Mouse (Mus musculus) myocyte (in vitro differentiated cells): Measurements from ENCODE around the gene Sf3a1. TPM values are rescaled to one million over a fixed set of nuclear protein-coding genes. Genes with fewer than 3 reads are reported as not detected.

Experiments
- H3K27me3 ChIP-seq: one replicate; pipeline ENCODE4 v1.6.1; 2011; ENCODE audit not compliant: control insufficient read depth, insufficient read depth, insufficient read length
- H3K36me3 ChIP-seq: one replicate; pipeline ENCODE4 v1.6.1; 2011; ENCODE audit not compliant: control insufficient read depth, insufficient read depth
- H3K4me2 ChIP-seq: one replicate; pipeline ENCODE4 v1.6.1; 2011; ENCODE audit warnings: low read depth, control low read depth
- H3K4me3 ChIP-seq: one replicate; pipeline ENCODE4 v1.5.1; 2011; ENCODE audit warnings: mild to moderate bottlenecking, control low read depth, moderate library complexity
- H3K79me2 ChIP-seq: one replicate; pipeline ENCODE4 v1.6.1; 2011; ENCODE audit not compliant: control insufficient read depth, insufficient read depth
- H3ac ChIP-seq: one replicate; pipeline ENCODE4 v1.6.1; 2011; ENCODE audit not compliant: control insufficient read depth, insufficient read length
- CEBPB ChIP-seq: IDR thresholded peaks from 2 replicates; pipeline ENCODE4 v1.6.1; 2011; ENCODE audit warnings: mild to moderate bottlenecking, moderate library complexity; ENCODE audit not compliant: poor library complexity, insufficient read depth, severe bottlenecking
- E2F4 ChIP-seq: IDR thresholded peaks from one replicate; pipeline ENCODE4 v1.6.1; 2011; ENCODE audit warnings: mild to moderate bottlenecking, control low read depth, moderate library complexity; ENCODE audit not compliant: insufficient read depth
- MAX ChIP-seq: IDR thresholded peaks from one replicate; pipeline ENCODE4 v1.6.1; 2011; ENCODE audit warnings: low read depth, mild to moderate bottlenecking, control low read depth
- MYOD1 ChIP-seq, 3 experiments: IDR thresholded peaks; one replicate each; pipeline ENCODE4 v1.6.1; 2011; ENCODE audit warnings: control low read depth in 2 of 3, low read depth in 2 of 3, mild to moderate bottlenecking in 2 of 3, moderate library complexity in 1 of 3; ENCODE audit not compliant: insufficient read length in 2 of 3, control insufficient read depth in 1 of 3
- MYOG ChIP-seq, 3 experiments: IDR thresholded peaks; one replicate each; pipeline ENCODE4 v1.6.1; 2011; ENCODE audit warnings: control low read depth in 2 of 3, low read depth in 2 of 3, mild to moderate bottlenecking in 2 of 3; ENCODE audit not compliant: insufficient read length in 2 of 3, control insufficient read depth in 1 of 3, insufficient read depth in 1 of 3
- POLR2A ChIP-seq: IDR thresholded peaks from one replicate; pipeline ENCODE4 v1.6.1; 2011; ENCODE audit warnings: low read depth, mild to moderate bottlenecking, control low read depth, moderate library complexity; ENCODE audit not compliant: insufficient read length
- POLR2AphosphoS2 ChIP-seq: IDR thresholded peaks from one replicate; pipeline ENCODE4 v1.6.1; 2011; ENCODE audit warnings: low read depth, control low read depth; ENCODE audit not compliant: insufficient read length
- REST ChIP-seq: IDR thresholded peaks from one replicate; pipeline ENCODE4 v1.6.1; 2011; ENCODE audit warnings: mild to moderate bottlenecking, control low read depth, moderate library complexity; ENCODE audit not compliant: insufficient read depth, insufficient read length
- SRF ChIP-seq: IDR thresholded peaks from one replicate; pipeline ENCODE4 v1.6.1; 2011; ENCODE audit warnings: low read depth; ENCODE audit not compliant: control insufficient read depth, insufficient read length
- TCF12 ChIP-seq: IDR thresholded peaks from one replicate; pipeline ENCODE4 v1.6.1; 2011; ENCODE audit warnings: mild to moderate bottlenecking, control low read depth; ENCODE audit not compliant: poor library complexity, insufficient read depth, severe bottlenecking
- TCF3 ChIP-seq: IDR thresholded peaks from one replicate; pipeline ENCODE4 v1.6.1; 2011; ENCODE audit warnings: low read depth, control low read depth; ENCODE audit not compliant: insufficient read length
- USF1 ChIP-seq: IDR thresholded peaks from one replicate; pipeline ENCODE4 v1.6.1; 2011; ENCODE audit warnings: low read depth, mild to moderate bottlenecking, control low read depth, moderate library complexity
- polyA plus RNA-seq: library from polyadenylated mRNA; unstranded; fragments of >200 nt; fragmentation: generic; extraction: Trizol; gene quantifications from one replicate; pipeline ENCODE4 v1.2.1, GENCODE M21; 2012; ENCODE audit warnings: missing spikeins

The Sf3a1 gene
- polyA plus RNA-seq, 1 experiment, result 47.0 TPM

- H3K27me3 ChIP-seq, result no peaks in the 10 kb centered on the region
- H3K36me3 ChIP-seq, result peaks cover 3% of the 10 kb centered on the region
- H3K4me2 ChIP-seq, result no peak overlapping the region
- H3K4me3 ChIP-seq, result no peak overlapping the region
- TF ChIP-seq SRF, result no peak
- TF ChIP-seq CEBPB, result no peak
- TF ChIP-seq POLR2A, result no peak
- TF ChIP-seq MYOD1 (IDR thresholded peaks at IDR 0.05; ENCODE audit: control insufficient read depth in 1 of 3, insufficient read length in 2 of 3, low read depth in 2 of 3), result no peak
- no peak for TF ChIP-seq E2F4
- no peak for TF ChIP-seq TCF3
- H3K79me2 ChIP-seq, result peaks cover 3% of the 10 kb centered on the region
- H3ac ChIP-seq, result no peak overlapping the region
These were observed 45.8 kb downstream of the Sf3a1 start for GRCm38 (mm10) chr11:4205951-4206350.

- H3K4me3 ChIP-seq, result no peak overlapping the region
- peaks cover 3% of the 10 kb centered on the region for H3K79me2 ChIP-seq
- no peak overlapping the region for H3ac ChIP-seq
- H3K4me2 ChIP-seq, result no peak overlapping the region
- no peak for TF ChIP-seq TCF12
- peaks cover 3% of the 10 kb centered on the region for H3K36me3 ChIP-seq
- no peaks in the 10 kb centered on the region for H3K27me3 ChIP-seq
These were observed 46.4 kb downstream of the Sf3a1 start for GRCm38 (mm10) chr11:4206563-4206962.

- TF ChIP-seq E2F4, result no peak
- TF ChIP-seq MYOG (IDR thresholded peaks at IDR 0.05; ENCODE audit: control insufficient read depth in 1 of 3, insufficient read depth in 1 of 3, insufficient read length in 2 of 3, low read depth in 2 of 3), result no peak
- TF ChIP-seq CEBPB, result no peak
- TF ChIP-seq TCF3, result no peak
- no peak for TF ChIP-seq MAX
- no peak for TF ChIP-seq SRF
- no peak for TF ChIP-seq MYOD1 (IDR thresholded peaks at IDR 0.05; ENCODE audit: control insufficient read depth in 1 of 3, insufficient read length in 2 of 3, low read depth in 2 of 3)
- no peak for TF ChIP-seq POLR2A
- no peak for TF ChIP-seq USF1
- TF ChIP-seq TCF12, result no peak
- no peak for TF ChIP-seq POLR2AphosphoS2
- no peak for TF ChIP-seq REST
- H3K4me3 ChIP-seq, result no peak overlapping the region
- no peaks in the 10 kb centered on the region for H3K79me2 ChIP-seq
- no peaks in the 10 kb centered on the region for H3K27me3 ChIP-seq
- no peak overlapping the region for H3ac ChIP-seq
- peaks cover 9% of the 10 kb centered on the region for H3K36me3 ChIP-seq
- H3K4me2 ChIP-seq, result no peak overlapping the region
These were observed 47.5 kb downstream of the Sf3a1 start for GRCm38 (mm10) chr11:4207655-4208054.

- TF ChIP-seq USF1, result no peak
- TF ChIP-seq POLR2A, result no peak
- TF ChIP-seq SRF, result no peak
- TF ChIP-seq REST, result no peak
- TF ChIP-seq MYOG (IDR thresholded peaks at IDR 0.05; ENCODE audit: control insufficient read depth in 1 of 3, insufficient read depth in 1 of 3, insufficient read length in 2 of 3, low read depth in 2 of 3), result no peak
- no peak for TF ChIP-seq TCF12
- no peak for TF ChIP-seq POLR2AphosphoS2
- Histone ChIP-seq H3K79me2 (no peaks in the 10 kb centered on the region), H3ac (no peak overlapping the region), H3K4me3 (no peak overlapping the region), H3K27me3 (no peaks in the 10 kb centered on the region), H3K36me3 (peaks cover 9% of the 10 kb centered on the region), H3K4me2 (no peak overlapping the region)
These were observed 49.4 kb downstream of the Sf3a1 start for GRCm38 (mm10) chr11:4209556-4209955.

- H3K36me3 ChIP-seq, result peaks cover 9% of the 10 kb centered on the region
- no peaks in the 10 kb centered on the region for H3K79me2 ChIP-seq
- no peak for TF ChIP-seq TCF3
- no peak for TF ChIP-seq POLR2AphosphoS2
- no peak for TF ChIP-seq MYOD1 (IDR thresholded peaks at IDR 0.05; ENCODE audit: control insufficient read depth in 1 of 3, insufficient read length in 2 of 3, low read depth in 2 of 3)
- no peak for TF ChIP-seq REST
- no peak for TF ChIP-seq MAX
- TF ChIP-seq TCF12, result no peak
- no peak for TF ChIP-seq SRF
- no peak for TF ChIP-seq POLR2A
- TF ChIP-seq USF1, result no peak
- no peak for TF ChIP-seq CEBPB
- TF ChIP-seq MYOG (IDR thresholded peaks at IDR 0.05; ENCODE audit: control insufficient read depth in 1 of 3, insufficient read depth in 1 of 3, insufficient read length in 2 of 3, low read depth in 2 of 3), result no peak
- TF ChIP-seq E2F4, result no peak
- no peaks in the 10 kb centered on the region for H3K27me3 ChIP-seq
- no peak overlapping the region for H3ac ChIP-seq
- no peak overlapping the region for H3K4me3 ChIP-seq
- H3K4me2 ChIP-seq, result no peak overlapping the region
These were observed 50.6 kb downstream of the Sf3a1 start for GRCm38 (mm10) chr11:4210786-4211185.
